Mouse (Mus musculus) liver, adult 2 months (tissue): ENCODE results near the gene Camkk2.

Experiments used
- CTCF ChIP-seq: fragments of 200-500 bp; IDR thresholded peaks from 2 replicates; pipeline ENCODE4 v1.5.1; 2011; ENCODE audit warnings: low read depth, low read length, control low read depth
- POLR2A ChIP-seq: fragments of 200-500 bp; IDR thresholded peaks from 2 replicates; pipeline ENCODE4 v1.6.1; 2011; ENCODE audit warnings: low read length, control low read depth; ENCODE audit not compliant: insufficient read depth; ENCODE audit errors: extremely low read depth

- no peak for TF ChIP-seq CTCF
- no peak for TF ChIP-seq POLR2A
These were observed 7.8 kb downstream of the Camkk2 start for GRCm38 (mm10) chr5:122771428-122771827.
